Mouse (Mus musculus): Measurements from ENCODE around the gene Gapdhs. TPM values are rescaled to one million over a fixed set of nuclear protein-coding genes. Genes with fewer than 3 reads are reported as not detected.

Gene Gapdhs
- total RNA-seq, 1 experiment, result not detected

- peak within 1 kb of the TSS; percentile 47; the same call in 1 of the 2 replicates for H3K27ac ChIP-seq (ENCODE audit: insufficient read depth, low read depth, low read length, poor library complexity, severe bottlenecking)
- DNase-seq (ENCODE audit: low read depth, low spot score), result peak; percentile 92
- in situ Hi-C loops (cut with MboI; ENCODE audit: low sequenced_read_pairs in 2 of 2, unreplicated experiment in 2 of 2), result no loop called here
- peak within 1 kb of the TSS; percentile 76 to 78 for H3K4me3 ChIP-seq (ENCODE audit: insufficient read depth in 1 of 2, low read depth in 1 of 2, low read length in 2 of 2, poor library complexity in 1 of 2, severe bottlenecking in 1 of 2)
- TF ChIP-seq HCFC1 (IDR thresholded peaks at IDR 0.05; ENCODE audit: borderline replicate concordance, insufficient read depth, low read length), result peak; percentile 97
- no peak for TF ChIP-seq ZC3H11A (IDR thresholded peaks at IDR 0.05; ENCODE audit: borderline replicate concordance, low read depth, low read length)
- no peaks in the 10 kb centered on the region for H3K9me3 ChIP-seq (ENCODE audit: control insufficient read depth, insufficient read depth, low read depth, low read length)
- peak within 1 kb of the TSS; percentile 80 for H3K9ac ChIP-seq (ENCODE audit: insufficient read depth, low read depth, low read length, poor library complexity, severe bottlenecking)
- peaks cover 0 to 10% of the 10 kb centered on the region in 2 experiments; a peak in 1 of 4 replicates for H3K4me1 ChIP-seq (ENCODE audit: control insufficient read depth in 2 of 2, insufficient read depth in 2 of 2, low read length in 2 of 2, poor library complexity in 1 of 2)
- H3K36me3 ChIP-seq (ENCODE audit: control insufficient read depth, insufficient read depth, low read length, poor library complexity, severe bottlenecking), result peaks cover 4% of the 10 kb centered on the region; the same call in 1 of the 2 replicates
These were observed 14.0 kb downstream of the Gapdhs start, which contains the start of gene Tmem147 for GRCm38 (mm10) chr7:30729396-30730063. Gene Tmem147 (minus strand): TSS chr7:30729540.

GRCm38 (mm10) chr7:30728739-30729395 is 14.6 kb downstream of the Gapdhs start:
- no peak overlapping the region for H3K27ac ChIP-seq (ENCODE audit: insufficient read depth, low read depth, low read length, poor library complexity, severe bottlenecking)
- TF ChIP-seq HCFC1 (IDR thresholded peaks at IDR 0.05; ENCODE audit: borderline replicate concordance, insufficient read depth, low read length), result no peak
- no peak for TF ChIP-seq ZNF384 (IDR thresholded peaks at IDR 0.05; ENCODE audit: low read depth, low read length)
- TF ChIP-seq MAFK (IDR thresholded peaks at IDR 0.05; ENCODE audit: insufficient read depth, low read depth, low read length), result no peak
- TF ChIP-seq CHD2 (IDR thresholded peaks at IDR 0.05; ENCODE audit: low read depth, low read length), result no peak
- no peak for TF ChIP-seq ZC3H11A (IDR thresholded peaks at IDR 0.05; ENCODE audit: borderline replicate concordance, low read depth, low read length)
- H3K36me3 ChIP-seq (ENCODE audit: control insufficient read depth, insufficient read depth, low read length, poor library complexity, severe bottlenecking), result peaks cover 4% of the 10 kb centered on the region; the same call in 1 of the 2 replicates
- in situ Hi-C loops (cut with MboI; ENCODE audit: low sequenced_read_pairs in 2 of 2, unreplicated experiment in 2 of 2), result no loop called here
- H3K9me3 ChIP-seq (ENCODE audit: control insufficient read depth, insufficient read depth, low read depth, low read length), result no peaks in the 10 kb centered on the region
- H3K4me1 ChIP-seq (ENCODE audit: control insufficient read depth in 2 of 2, insufficient read depth in 2 of 2, low read length in 2 of 2, poor library complexity in 1 of 2), result peaks cover 0 to 10% of the 10 kb centered on the region in 2 experiments; a peak in 1 of 4 replicates
- DNase-seq (ENCODE audit: low read depth, low spot score), result no peak
- peak overlapping the region; percentile 76 to 78 for H3K4me3 ChIP-seq (ENCODE audit: insufficient read depth in 1 of 2, low read depth in 1 of 2, low read length in 2 of 2, poor library complexity in 1 of 2, severe bottlenecking in 1 of 2)
- peak overlapping the region; percentile 80 for H3K9ac ChIP-seq (ENCODE audit: insufficient read depth, low read depth, low read length, poor library complexity, severe bottlenecking)

GRCm38 (mm10) chr7:30728214-30728613 is 15.3 kb downstream of the Gapdhs start:
- H3K4me3 ChIP-seq (ENCODE audit: insufficient read depth in 1 of 2, low read depth in 1 of 2, low read length in 2 of 2, poor library complexity in 1 of 2, severe bottlenecking in 1 of 2), result no peak overlapping the region; a peak in 2 of 4 replicates
- H3K27ac ChIP-seq (ENCODE audit: insufficient read depth, low read depth, low read length, poor library complexity, severe bottlenecking), result no peak overlapping the region

GRCm38 (mm10) chr7:30723274-30723953 is 20.1 kb downstream of the Gapdhs start:
- H3K9ac ChIP-seq (ENCODE audit: insufficient read depth, low read depth, low read length, poor library complexity, severe bottlenecking), result no peak overlapping the region
- no peak for DNase-seq (ENCODE audit: low read depth, low spot score)
- 0 out of 2 replicates have a peak, but pooled peaks cover 4% of the 10 kb centered on the region for H3K36me3 ChIP-seq (ENCODE audit: control insufficient read depth, insufficient read depth, low read length, poor library complexity, severe bottlenecking)
- peaks cover 0 to 7% of the 10 kb centered on the region in 2 experiments; a peak in 1 of 4 replicates for H3K4me1 ChIP-seq (ENCODE audit: control insufficient read depth in 2 of 2, insufficient read depth in 2 of 2, low read length in 2 of 2, poor library complexity in 1 of 2)
- no peaks in the 10 kb centered on the region for H3K9me3 ChIP-seq (ENCODE audit: control insufficient read depth, insufficient read depth, low read depth, low read length)
- TF ChIP-seq CHD2 (IDR thresholded peaks at IDR 0.05; ENCODE audit: low read depth, low read length) (no peak), ZNF384 (IDR thresholded peaks at IDR 0.05; ENCODE audit: low read depth, low read length) (no peak), ZC3H11A (IDR thresholded peaks at IDR 0.05; ENCODE audit: borderline replicate concordance, low read depth, low read length) (no peak), MAFK (IDR thresholded peaks at IDR 0.05; ENCODE audit: insufficient read depth, low read depth, low read length) (no peak), HCFC1 (IDR thresholded peaks at IDR 0.05; ENCODE audit: borderline replicate concordance, insufficient read depth, low read length) (no peak)
- H3K27ac ChIP-seq (ENCODE audit: insufficient read depth, low read depth, low read length, poor library complexity, severe bottlenecking), result no peak overlapping the region
- in situ Hi-C loops (cut with MboI; ENCODE audit: low sequenced_read_pairs in 2 of 2, unreplicated experiment in 2 of 2), result no loop called here
- no peak overlapping the region for H3K4me3 ChIP-seq (ENCODE audit: insufficient read depth in 1 of 2, low read depth in 1 of 2, low read length in 2 of 2, poor library complexity in 1 of 2, severe bottlenecking in 1 of 2)

More at GRCm38 (mm10) chr7:30728214-30728613, 15.3 kb downstream of the Gapdhs start:
- peaks cover 0 to 10% of the 10 kb centered on the region in 2 experiments; a peak in 1 of 4 replicates for H3K4me1 ChIP-seq (ENCODE audit: control insufficient read depth in 2 of 2, insufficient read depth in 2 of 2, low read length in 2 of 2, poor library complexity in 1 of 2)
- in situ Hi-C loops (cut with MboI; ENCODE audit: low sequenced_read_pairs in 2 of 2, unreplicated experiment in 2 of 2), result no loop called here
- peaks cover 4% of the 10 kb centered on the region; the same call in 1 of the 2 replicates for H3K36me3 ChIP-seq (ENCODE audit: control insufficient read depth, insufficient read depth, low read length, poor library complexity, severe bottlenecking)
- no peak for TF ChIP-seq HCFC1 (IDR thresholded peaks at IDR 0.05; ENCODE audit: borderline replicate concordance, insufficient read depth, low read length)
- no peak for TF ChIP-seq MAFK (IDR thresholded peaks at IDR 0.05; ENCODE audit: insufficient read depth, low read depth, low read length)
- no peak for TF ChIP-seq ZC3H11A (IDR thresholded peaks at IDR 0.05; ENCODE audit: borderline replicate concordance, low read depth, low read length)
- no peak for TF ChIP-seq CHD2 (IDR thresholded peaks at IDR 0.05; ENCODE audit: low read depth, low read length)
- TF ChIP-seq ZNF384 (IDR thresholded peaks at IDR 0.05; ENCODE audit: low read depth, low read length), result no peak
- no peaks in the 10 kb centered on the region for H3K9me3 ChIP-seq (ENCODE audit: control insufficient read depth, insufficient read depth, low read depth, low read length)
- DNase-seq (ENCODE audit: low read depth, low spot score), result no peak
- no peak overlapping the region for H3K9ac ChIP-seq (ENCODE audit: insufficient read depth, low read depth, low read length, poor library complexity, severe bottlenecking)
